14 mouse cellular contexts compared by ENCODE assay signal in the genomic region with DNA sequence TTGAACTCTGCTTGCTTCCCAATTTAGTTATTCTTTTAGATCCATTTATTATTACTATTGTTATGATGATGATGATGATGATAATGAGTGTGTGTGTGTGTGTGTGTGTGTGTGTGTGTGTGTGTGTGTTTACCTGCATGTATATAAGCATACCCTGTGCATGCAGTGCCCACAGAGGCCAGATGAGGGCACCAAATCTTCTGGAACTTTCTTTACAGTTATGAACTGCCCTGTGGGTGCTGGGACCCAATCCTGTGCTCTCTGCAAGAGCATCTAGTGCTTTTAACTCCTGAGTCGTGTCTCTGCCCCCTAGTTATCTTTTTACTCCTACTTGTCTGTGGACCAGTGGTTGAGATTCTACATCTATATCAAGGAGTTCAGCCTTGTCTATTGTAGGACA.
DNase-seq lines count a peak whose midpoint lies in the region; ATAC-seq and TF ChIP-seq lines count a peak whose summit lies in the region.
"Had no signal": no experiment of that assay in that cellular context is flagged by ENCODE, and none has a peak within 500 bp of the region (broad histone marks: within the 10 kb centered on the region; RNA-seq: fewer than 3 reads in every experiment).

No protein-coding gene starts in this region.

- WGBS in liver, embryonic 14.5 days (ENCODE audit: insufficient replicate concordance): 46% methylated on average over 1 of the region's 1 CpGs
- 39% methylated on average over 1 of the region's 1 CpGs for WGBS in liver, embryonic 12.5 days (ENCODE audit: insufficient replicate concordance)

- peak; percentile 1 for TF ChIP-seq RAD21 in CH12.LX (IDR thresholded peaks at IDR 0.05; ENCODE audit: low read depth, low read length)

- H3K36me3 ChIP-seq in liver, embryonic 14.5 days (replicated peaks; ENCODE audit: control insufficient read depth, insufficient read depth, low read depth): no peaks in the 10 kb centered on the region
- H3K36me3 ChIP-seq in liver, embryonic 12.5 days: no peaks in the 10 kb centered on the region
- no peaks in the 10 kb centered on the region for H3K36me3 ChIP-seq in CH12.LX (replicated peaks in 1 of 2; ENCODE audit: control insufficient read depth in 1 of 2, insufficient read depth in 1 of 2, low read length in 1 of 2)
- H3K36me3 ChIP-seq: embryonic facial prominence, embryonic 12.5 days had no signal

- H3K27me3 ChIP-seq in liver, embryonic 14.5 days (ENCODE audit: control insufficient read depth, insufficient read depth, low read length): no peaks in the 10 kb centered on the region
- H3K27me3 ChIP-seq in liver, embryonic 12.5 days (replicated peaks): no peaks in the 10 kb centered on the region
- no peaks in the 10 kb centered on the region for H3K27me3 ChIP-seq in CH12.LX (replicated peaks)
- H3K27me3 ChIP-seq: embryonic facial prominence, embryonic 12.5 days; limb, embryonic 12.5 days had no signal

- peak; percentile 40 for TF ChIP-seq CTCF in liver, embryonic 14.5 days (IDR thresholded peaks at IDR 0.05; ENCODE audit: low read depth)
- 0 out of 4 replicates have a peak, but pooled peaks of 1 of the 2 experiments have one; percentile 21 for TF ChIP-seq CTCF in CH12.LX (conservative IDR thresholded peaks at IDR 0.05 in 1 of 2, IDR thresholded peaks at IDR 0.05 in 1 of 2; ENCODE audit: low read depth in 2 of 2, low read length in 2 of 2)

- DNase-seq in cerebellum, adult 9-10 months: peak; percentile 65
- no peak for DNase-seq in cerebellum, adult 8-10 months
- no peak for DNase-seq in liver, embryonic 14.5 days (ENCODE audit: low read depth in 3 of 3, low spot score in 3 of 3)
- DNase-seq in CH12.LX (ENCODE audit: extremely low read depth): no peak
- peak; percentile 3 for DNase-seq in c-Kit-positive CD71-positive TER-119-positive erythroid progenitor cells, embryonic 14.5 days (ENCODE audit: low spot score)
- no peak for DNase-seq in retina, embryonic 14.5 days (ENCODE audit: low spot score)
- no peak for DNase-seq in frontal cortex, postnatal 25 days (ENCODE audit: low spot score in 2 of 2)
- DNase-seq: kidney, postnatal 25 days; layer of hippocampus, postnatal 36 days had no signal

- TF ChIP-seq POLR2A in CH12.LX (IDR thresholded peaks at IDR 0.05; ENCODE audit: low read depth, low read length): no peak

- no peak overlapping the region for H3K4me3 ChIP-seq in liver, embryonic 14.5 days (ENCODE audit: insufficient read depth in 1 of 2, low read depth in 2 of 2, low read length in 2 of 2)
- H3K4me3 ChIP-seq in liver, embryonic 12.5 days: no peak overlapping the region
- no peak overlapping the region for H3K4me3 ChIP-seq in CH12.LX (replicated peaks in 1 of 3; ENCODE audit: low read depth in 2 of 3, low read length in 2 of 3, poor library complexity in 1 of 3)
- H3K4me3 ChIP-seq: embryonic facial prominence, embryonic 12.5 days; limb, embryonic 12.5 days; myocyte had no signal

- no peaks in the 10 kb centered on the region for H3K79me2 ChIP-seq in CH12.LX (replicated peaks; ENCODE audit: control insufficient read depth, extremely low read depth, insufficient read depth, poor library complexity, severe bottlenecking)

- H3K9ac ChIP-seq in liver, embryonic 14.5 days (replicated peaks): no peak overlapping the region
- no peak overlapping the region for H3K9ac ChIP-seq in liver, embryonic 12.5 days
- H3K9ac ChIP-seq in CH12.LX (ENCODE audit: insufficient read depth, low read depth): no peak overlapping the region
- H3K9ac ChIP-seq: embryonic facial prominence, embryonic 12.5 days; limb, embryonic 12.5 days; lung, embryonic 14.5 days had no signal

- H3K9me3 ChIP-seq in liver, embryonic 14.5 days (ENCODE audit: control insufficient read depth, low read length): no peaks in the 10 kb centered on the region
- H3K9me3 ChIP-seq in liver, embryonic 12.5 days (replicated peaks): no peaks in the 10 kb centered on the region
- peaks cover 4% of the 10 kb centered on the region for H3K9me3 ChIP-seq in CH12.LX (replicated peaks; ENCODE audit: low read length)
- H3K9me3 ChIP-seq: embryonic facial prominence, embryonic 12.5 days; limb, embryonic 12.5 days had no signal

- no peak for TF ChIP-seq EP300 in liver, embryonic 14.5 days (IDR thresholded peaks at IDR 0.05; ENCODE audit: low read depth)
- no peak for TF ChIP-seq EP300 in CH12.LX (IDR thresholded peaks at IDR 0.05; ENCODE audit: low read length)

- H3K4me1 ChIP-seq in liver, embryonic 14.5 days (replicated peaks; ENCODE audit: control insufficient read depth in 2 of 2, insufficient read depth in 2 of 2, low read length in 1 of 2): 0 out of 4 replicates have a peak, but pooled peaks cover 0 to 2% of the 10 kb centered on the region in 2 experiments
- no peaks in the 10 kb centered on the region for H3K4me1 ChIP-seq in liver, embryonic 12.5 days
- H3K4me1 ChIP-seq in CH12.LX (ENCODE audit: control insufficient read depth in 1 of 2, insufficient read depth in 2 of 2): no peaks in the 10 kb centered on the region

- dilution Hi-C loops in CH12.LX (cut with MboI; ENCODE audit: extremely low pct_ligation_motif_present, extremely low pct_unique_long_range_greater_than_20kb, low sequenced_read_pairs): no loop called here

- H3K4me2 ChIP-seq in liver, embryonic 14.5 days (ENCODE audit: low read depth): no peak overlapping the region
- no peak overlapping the region for H3K4me2 ChIP-seq in liver, embryonic 12.5 days
- H3K4me2 ChIP-seq in CH12.LX (ENCODE audit: insufficient read depth, low read depth, poor library complexity, severe bottlenecking): no peak overlapping the region
- H3K4me2 ChIP-seq: embryonic facial prominence, embryonic 12.5 days; limb, embryonic 12.5 days; lung, embryonic 14.5 days had no signal

- ATAC-seq in liver, embryonic 14.5 days (ENCODE audit: insufficient read depth): no peak
- ATAC-seq in liver, embryonic 12.5 days: no peak

- H3K27ac ChIP-seq in liver, embryonic 14.5 days: no peak overlapping the region
- no peak overlapping the region for H3K27ac ChIP-seq in liver, embryonic 12.5 days
- H3K27ac ChIP-seq in CH12.LX (ENCODE audit: insufficient read depth, low read depth): no peak overlapping the region
- H3K27ac ChIP-seq: embryonic facial prominence, embryonic 12.5 days; limb, embryonic 12.5 days had no signal

- in situ Hi-C loops in CH12.LX (cut with MboI; ENCODE audit: low pct_ligation_motif_present, low pct_unique_long_range_greater_than_20kb, low sequenced_read_pairs): no loop called here

TF ChIP-seq in CH12.LX, 34 proteins besides CTCF, POLR2A, EP300 and RAD21:
- no peak for TF ChIP-seq MAX (IDR thresholded peaks at IDR 0.05; ENCODE audit: low read length)
- no peak for TF ChIP-seq NELFE (IDR thresholded peaks at IDR 0.05; ENCODE audit: low read depth, low read length)
- TF ChIP-seq BHLHE40 (IDR thresholded peaks at IDR 0.05; ENCODE audit: low read depth, low read length): no peak
- no peak for TF ChIP-seq HCFC1 (IDR thresholded peaks at IDR 0.05; ENCODE audit: low read depth, low read length)
- TF ChIP-seq RCOR1 (conservative IDR thresholded peaks at IDR 0.05; ENCODE audit: low read depth, low read length): no peak
- no peak for TF ChIP-seq MAFK (IDR thresholded peaks at IDR 0.05; ENCODE audit: insufficient replicate concordance, low read length)
- TF ChIP-seq CHD1 (IDR thresholded peaks at IDR 0.05; ENCODE audit: low read depth, low read length): no peak
- no peak for TF ChIP-seq GABPA (IDR thresholded peaks at IDR 0.05; ENCODE audit: insufficient replicate concordance, low read depth, low read length)
- no peak for TF ChIP-seq MAZ (IDR thresholded peaks at IDR 0.05; ENCODE audit: low read depth, low read length)
- no peak for TF ChIP-seq UBTF (IDR thresholded peaks at IDR 0.05; ENCODE audit: low read depth, low read length)
- no peak for TF ChIP-seq TBP (conservative IDR thresholded peaks at IDR 0.05; ENCODE audit: low read depth, low read length)
- TF ChIP-seq JUN (IDR thresholded peaks at IDR 0.05; ENCODE audit: insufficient read depth, low read depth, low read length): no peak

Comparison
In these comparisons a context has a peak if more than half of its experiments do, and no peak if none do; other contexts are left out.
1. DNase-seq: peak in cerebellum, adult 9-10 months (single experiment) and c-Kit-positive CD71-positive TER-119-positive erythroid progenitor cells, embryonic 14.5 days (single experiment); none in cerebellum, adult 8-10 months (single experiment), liver, embryonic 14.5 days (0 of 3), CH12.LX (single experiment), retina, embryonic 14.5 days (single experiment) and frontal cortex, postnatal 25 days (0 of 2).